Mouse (Mus musculus) liver (tissue): Measurements from ENCODE around the gene Tll1.
"Not testable (repeated sequence)": the region's sequence is repeated elsewhere in the genome, so short reads cannot be mapped to it uniquely, and the experiment has no call there.

Source experiments
- DNase-seq: peaks from one replicate; pipeline ENCODE4 v3.0.0-alpha.2; 2020; ENCODE audit warnings: mixed read lengths

Tll1 gene

DNA sequence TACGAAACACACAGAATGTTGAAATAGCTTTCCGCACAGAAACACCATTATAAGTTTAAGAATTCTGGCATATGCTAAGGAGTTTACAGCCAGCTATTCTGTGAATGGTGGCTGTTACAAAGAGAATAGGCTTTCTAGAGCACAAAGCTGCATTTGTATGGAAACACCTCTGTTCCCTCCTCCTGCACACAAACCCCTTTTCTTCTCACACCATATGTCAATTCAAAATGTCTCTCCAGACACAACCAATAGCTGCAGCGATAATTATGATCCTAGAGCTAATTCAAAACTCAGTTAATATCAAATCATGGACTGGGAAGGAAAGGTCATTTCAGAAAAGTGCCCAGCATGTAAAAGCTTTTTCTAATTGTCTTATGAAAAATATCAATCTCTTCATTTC, 157.5 kb downstream of the Tll1 start:
- DNase-seq, result no peak

DNA sequence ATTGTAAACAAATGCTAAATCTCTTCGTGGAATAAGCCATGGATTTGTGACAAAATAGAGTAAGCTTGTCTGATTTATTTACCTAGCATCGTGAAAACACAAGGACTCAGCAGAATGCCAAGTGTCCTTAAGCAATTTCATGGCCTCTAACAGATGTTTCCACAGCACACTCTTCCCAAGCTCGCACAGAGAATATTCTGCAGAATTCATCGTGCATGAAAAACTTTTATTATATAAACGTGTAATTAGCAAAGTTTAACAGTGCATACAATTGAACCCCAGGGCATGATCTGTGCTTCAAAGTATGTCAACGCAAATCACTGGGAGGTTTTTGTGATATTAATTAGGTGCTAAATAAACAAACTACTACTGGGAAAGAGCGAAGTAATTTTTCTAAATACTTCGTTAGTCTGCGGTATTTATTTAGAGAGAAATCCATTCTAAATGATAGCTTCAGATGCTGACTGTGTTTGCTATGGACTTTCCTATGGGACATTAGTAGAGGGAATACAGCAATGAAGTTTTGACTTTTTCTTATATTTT, 158.0 kb downstream of the Tll1 start:
- DNase-seq, result no peak

DNA sequence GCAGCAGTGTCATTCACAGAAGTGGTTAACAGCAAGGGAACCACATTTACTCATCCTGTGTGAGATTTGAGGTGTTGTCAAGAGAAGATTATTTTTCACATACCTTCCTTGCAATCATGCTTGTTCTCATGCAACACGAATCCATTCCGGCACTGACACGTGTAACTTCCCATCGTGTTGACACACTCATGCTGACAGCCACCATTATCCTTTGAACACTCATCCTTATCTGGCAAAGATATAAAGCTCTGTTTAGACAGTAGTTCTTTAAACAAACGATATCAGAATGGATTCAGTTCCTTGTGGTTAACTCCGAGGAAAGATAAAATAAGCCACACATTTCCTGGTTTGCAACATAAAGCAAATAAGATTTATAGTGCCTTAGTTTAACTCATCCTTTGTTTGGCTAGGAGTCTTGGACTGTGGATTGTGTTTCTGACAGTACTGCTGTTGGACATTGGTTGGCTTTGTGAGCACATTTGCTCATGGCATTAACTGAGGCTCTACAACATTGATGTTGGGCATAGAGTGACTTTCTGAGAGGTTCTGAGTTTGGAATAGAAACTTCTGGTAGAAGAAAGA, 164.7 kb downstream of the Tll1 start:
- DNase-seq, result no peak

DNA sequence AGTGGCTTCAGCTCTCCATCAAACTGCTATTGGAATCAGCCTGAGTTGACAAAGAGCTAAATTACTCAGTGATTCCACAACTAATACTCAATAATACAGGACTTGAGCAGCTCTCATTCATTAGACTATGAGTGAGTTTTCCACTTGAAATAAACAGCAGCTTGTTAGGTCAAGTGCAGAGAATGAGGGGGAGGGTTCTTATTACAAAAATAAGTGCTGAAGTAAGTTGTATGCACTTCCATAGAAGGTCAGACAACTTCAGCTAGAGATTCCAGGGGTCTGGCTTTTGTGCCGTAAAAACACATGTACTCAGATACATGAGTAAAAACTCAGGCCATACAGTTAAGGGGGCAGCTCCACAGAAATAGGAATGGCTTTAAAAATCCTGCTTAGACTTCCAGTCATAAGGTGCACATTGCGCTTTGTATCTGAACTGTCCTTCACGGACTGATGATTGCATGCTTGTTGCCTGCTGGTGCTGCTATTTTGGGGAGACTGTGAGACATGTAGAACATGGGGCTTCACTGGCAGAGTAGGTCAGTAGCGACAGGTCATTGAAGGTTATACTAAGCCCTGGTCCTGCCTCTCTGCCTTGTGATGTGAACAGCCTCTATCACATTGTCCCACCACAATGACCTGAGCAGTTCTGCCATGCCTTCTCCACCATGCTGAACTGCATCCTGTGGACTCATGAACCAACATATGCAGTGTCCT, 175.2 kb downstream of the Tll1 start:
- DNase-seq, result no peak

DNA sequence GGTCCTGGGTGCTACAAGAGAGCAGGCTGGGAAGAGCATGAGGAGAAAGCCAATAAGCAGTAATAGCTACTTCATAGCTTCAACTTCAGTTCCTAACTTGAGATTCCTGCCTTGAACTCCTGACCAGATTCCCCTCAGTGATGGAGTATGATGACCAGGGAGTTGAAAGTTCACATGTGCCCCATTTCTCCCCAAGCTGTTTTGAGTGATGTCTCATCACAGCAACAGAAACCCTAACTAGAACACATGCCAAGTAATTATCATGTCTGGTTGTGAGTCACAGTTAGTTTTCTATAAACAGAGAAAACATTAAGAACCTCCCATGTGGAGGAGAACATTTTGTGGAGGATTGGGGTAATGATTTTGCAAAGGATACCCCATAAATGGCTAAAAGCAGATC, 176.0 kb downstream of the Tll1 start:
- no peak for DNase-seq

DNA sequence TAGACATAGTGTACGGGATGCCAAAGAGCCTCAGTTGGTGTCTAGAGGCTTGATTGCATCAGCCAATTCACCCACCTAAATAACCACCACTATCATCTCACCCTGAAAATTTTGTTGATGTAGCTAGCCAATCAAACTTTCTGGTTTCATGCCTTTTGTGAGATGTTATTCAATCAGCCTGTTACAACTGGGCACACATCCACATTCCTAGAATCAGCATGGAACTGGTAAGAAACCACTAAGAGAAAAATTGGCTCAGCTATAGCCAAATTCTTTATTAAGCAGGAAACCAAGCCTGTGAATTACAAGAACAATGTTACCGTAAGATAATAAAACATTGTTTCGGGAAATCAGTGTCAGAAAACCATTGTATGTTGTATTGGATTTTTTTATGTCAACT, 176.5 kb downstream of the Tll1 start:
- no peak for DNase-seq

GRCm38 (mm10) chr8:64024359-64024758, 181.7 kb downstream of the Tll1 start:
- DNase-seq, result no peak

DNA sequence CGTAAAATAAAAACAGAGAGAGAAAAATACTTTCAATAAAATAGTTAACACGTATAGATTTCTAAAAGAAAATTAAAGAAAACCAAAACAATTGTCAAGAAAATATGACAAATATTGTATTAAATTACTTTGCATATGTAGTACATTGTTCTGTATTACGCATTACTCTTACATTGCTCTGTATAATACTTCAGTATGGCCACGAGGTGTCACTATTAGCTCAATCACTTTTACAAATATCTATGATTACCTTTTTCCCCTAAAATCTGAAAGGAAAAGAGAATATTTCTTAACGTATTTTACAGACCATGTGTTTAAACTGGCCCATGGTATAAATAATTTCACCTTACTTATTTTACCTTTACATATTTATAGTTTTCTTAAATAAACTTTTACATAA, 182.5 kb downstream of the Tll1 start:
- DNase-seq, result no peak

DNA sequence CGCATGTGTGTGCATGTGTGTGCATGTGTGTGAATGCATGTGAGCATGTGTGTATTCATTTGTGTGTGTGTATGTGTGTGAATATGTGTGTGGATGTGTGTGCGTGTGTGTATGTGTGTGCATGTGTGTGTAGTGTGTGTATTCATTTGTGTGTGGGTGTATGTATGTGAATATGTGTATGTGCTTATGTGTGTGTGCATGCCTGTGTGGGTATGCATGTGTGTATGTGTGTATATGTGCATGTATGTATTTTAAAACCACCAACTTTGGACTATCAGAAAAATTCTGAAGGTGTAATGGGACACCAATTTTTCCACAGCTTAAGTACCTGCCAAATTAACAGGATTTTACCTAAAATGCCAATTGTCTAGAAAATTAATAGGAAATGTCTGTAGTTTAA, 183.0 kb downstream of the Tll1 start:
- no peak for DNase-seq

GRCm38 (mm10) chr8:63970612-63971391, 235.3 kb downstream of the Tll1 start:
- DNase-seq, result not testable (repeated sequence)
